Mouse (Mus musculus) forebrain, embryonic 10.5 days (tissue): ENCODE measurements around the gene Atp6v0a4. TPM values are rescaled to one million over a fixed set of nuclear protein-coding genes. Genes with fewer than 3 reads are reported as not detected.

ENCODE experiments used
- DNase-seq: peaks from one replicate; pipeline ENCODE4 v3.0.0-alpha.2; 2017; ENCODE audit warnings: low spot score; ENCODE audit errors: extremely low spot score
- H3K27ac ChIP-seq: fragments of 300-500 bp; sonication (generic); 2 replicates; pipeline ENCODE4 v1.5.1; 2016; ENCODE audit warnings: mild to moderate bottlenecking
- H3K27me3 ChIP-seq: fragments of 300-500 bp; sonication (generic); 2 replicates; pipeline ENCODE4 v1.6.1; 2016; ENCODE audit warnings: mild to moderate bottlenecking; ENCODE audit not compliant: poor library complexity, severe bottlenecking
- H3K36me3 ChIP-seq: fragments of 300-500 bp; sonication (generic); replicated peaks from 2 replicates; pipeline ENCODE4 v1.6.1; 2016; ENCODE audit warnings: mild to moderate bottlenecking, moderate library complexity
- H3K4me1 ChIP-seq: fragments of 300-500 bp; sonication (generic); 2 replicates; pipeline ENCODE4 v1.6.1; 2016
- H3K4me3 ChIP-seq: fragments of 300-500 bp; sonication (generic); 2 replicates; pipeline ENCODE4 v1.5.1; 2016; ENCODE audit warnings: mild to moderate bottlenecking, moderate library complexity
- H3K9me3 ChIP-seq: fragments of 300-500 bp; sonication (generic); 2 replicates; pipeline ENCODE4 v1.6.1; 2016; ENCODE audit warnings: mild to moderate bottlenecking, moderate library complexity
- WGBS: fragments of 180-500 bp; shearing (Covaris S2); methylation state at CpG from one replicate; pipeline ENCODE4 v1.1.7; 2016; 5-methylcytosine and 5-hydroxymethylcytosine counted together
- polyA plus RNA-seq: library from polyadenylated mRNA; unstranded; fragments of >200 nt; fragmentation: Nextera tagmentation; extraction: Ambion mirVana; gene quantifications from 2 replicates; pipeline ENCODE4 v1.2.1, GENCODE M21; 2016

Atp6v0a4 gene
- polyA plus RNA-seq, 1 experiment from 2014 or later, result not detected

- 92% methylated on average over 7 of the region's 7 CpGs for WGBS
- DNase-seq, result no peak
- H3K27me3 ChIP-seq, result no peaks in the 10 kb centered on the region
- no peaks in the 10 kb centered on the region for H3K36me3 ChIP-seq
- no peak overlapping the region for H3K4me3 ChIP-seq
- no peaks in the 10 kb centered on the region for H3K4me1 ChIP-seq
- no peak overlapping the region for H3K27ac ChIP-seq
- no peaks in the 10 kb centered on the region for H3K9me3 ChIP-seq
These were observed 103.0 kb downstream of the Atp6v0a4 start for GRCm38 (mm10) chr6:38021406-38021805.

- no peak for DNase-seq
- Histone ChIP-seq H3K4me3 (no peak overlapping the region), H3K27ac (no peak overlapping the region), H3K9me3 (no peaks in the 10 kb centered on the region), H3K36me3 (no peaks in the 10 kb centered on the region), H3K27me3 (no peaks in the 10 kb centered on the region), H3K4me1 (no peaks in the 10 kb centered on the region)
- WGBS, result 92% methylated on average over 2 of the region's 2 CpGs
These were observed 111.6 kb downstream of the Atp6v0a4 start for GRCm38 (mm10) chr6:38012829-38013228.

- Histone ChIP-seq H3K27me3 (no peaks in the 10 kb centered on the region), H3K4me1 (no peaks in the 10 kb centered on the region), H3K36me3 (no peaks in the 10 kb centered on the region), H3K9me3 (no peaks in the 10 kb centered on the region), H3K4me3 (no peak overlapping the region), H3K27ac (no peak overlapping the region)
- 10% methylated on average over 6 of the region's 6 CpGs for WGBS
- peak; percentile 55 for DNase-seq
These were observed 116.9 kb downstream of the Atp6v0a4 start for GRCm38 (mm10) chr6:38007459-38007858.

Other genes with a start within 250 kb of the Atp6v0a4 start
- 1.0 and 1.5 TPM in 2 replicates for gene Svopl, start 77.6 kb downstream of the Atp6v0a4 start, polyA plus RNA-seq
- not detected in 2 replicates for gene Tmem213, start 15.3 kb downstream of the Atp6v0a4 start, polyA plus RNA-seq
- gene D630045J12Rik, start 129.4 kb upstream of the Atp6v0a4 start, polyA plus RNA-seq, result 5.4 and 6.3 TPM in 2 replicates
- 14.0 and 14.3 TPM in 2 replicates for gene Zc3hav1l, start 174.7 kb upstream of the Atp6v0a4 start, polyA plus RNA-seq
- 2.0 and 2.2 TPM in 2 replicates for gene Zc3hav1, start 230.0 kb upstream of the Atp6v0a4 start, polyA plus RNA-seq